Mouse (Mus musculus): ENCODE measurements around the gene Ankrd33. TPM values are rescaled to one million over a fixed set of nuclear protein-coding genes. Genes with fewer than 3 reads are reported as not detected.
A peak's percentile ranks its signal among the peaks of the same experiment; 100 is the strongest.

Gene Ankrd33
- not detected in 2 replicates for polyA plus RNA-seq (2015; fragmentation: Nextera tagmentation; extraction: Ambion mirVana)

DNA sequence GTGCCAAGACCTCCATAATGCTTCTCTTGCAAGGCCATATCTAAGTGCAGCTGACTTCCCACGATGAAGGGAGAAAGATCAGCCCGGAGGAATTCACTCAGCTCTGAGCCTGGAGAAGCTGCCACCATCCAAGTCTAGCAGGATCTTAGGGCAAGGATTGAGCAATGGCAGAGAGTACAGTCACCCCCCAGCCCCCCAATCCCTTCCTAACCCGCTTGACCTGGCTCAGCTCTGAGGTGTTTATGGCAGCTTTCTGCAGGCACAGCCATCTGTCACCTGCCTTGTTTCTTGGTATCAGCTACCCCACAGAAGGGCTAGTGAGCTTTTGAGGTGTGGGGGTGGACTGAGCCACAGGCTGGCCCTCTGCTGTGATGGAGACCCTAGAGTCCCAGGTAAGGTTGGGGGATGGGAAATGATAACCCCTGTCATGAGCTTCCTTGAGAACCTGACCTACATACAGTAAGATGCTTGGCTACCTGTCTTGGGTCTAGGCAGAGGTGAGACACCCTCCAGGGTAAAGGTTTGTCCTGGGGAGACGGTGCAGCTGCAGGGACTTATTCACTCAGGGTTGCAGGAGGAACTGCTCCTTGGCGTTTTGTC is at the start of gene Ankrd33:
Gene Ankrd33, plus strand, starts transcription at position 245 of the 600 bp plus-strand sequence.
- ATAC-seq (ENCODE audit: low FRiP score, low read depth): no peak
- H3K4me3 ChIP-seq: no peak within 1 kb of the TSS
- H3K9ac ChIP-seq: no peak within 1 kb of the TSS
- H3K9me3 ChIP-seq: peaks cover 5% of the 10 kb centered on the region; the same call in 1 of the 2 replicates
- H3K27ac ChIP-seq: no peak within 1 kb of the TSS
- H3K4me2 ChIP-seq (replicated peaks): no peak within 1 kb of the TSS
- WGBS: 70% methylated on average over 5 of the region's 5 CpGs
- H3K4me1 ChIP-seq: 0 out of 2 replicates have a peak, but pooled peaks cover 5% of the 10 kb centered on the region
- H3K36me3 ChIP-seq: no peaks in the 10 kb centered on the region
- 0 out of 2 replicates have a peak, but pooled peaks cover 3% of the 10 kb centered on the region for H3K27me3 ChIP-seq

DNA sequence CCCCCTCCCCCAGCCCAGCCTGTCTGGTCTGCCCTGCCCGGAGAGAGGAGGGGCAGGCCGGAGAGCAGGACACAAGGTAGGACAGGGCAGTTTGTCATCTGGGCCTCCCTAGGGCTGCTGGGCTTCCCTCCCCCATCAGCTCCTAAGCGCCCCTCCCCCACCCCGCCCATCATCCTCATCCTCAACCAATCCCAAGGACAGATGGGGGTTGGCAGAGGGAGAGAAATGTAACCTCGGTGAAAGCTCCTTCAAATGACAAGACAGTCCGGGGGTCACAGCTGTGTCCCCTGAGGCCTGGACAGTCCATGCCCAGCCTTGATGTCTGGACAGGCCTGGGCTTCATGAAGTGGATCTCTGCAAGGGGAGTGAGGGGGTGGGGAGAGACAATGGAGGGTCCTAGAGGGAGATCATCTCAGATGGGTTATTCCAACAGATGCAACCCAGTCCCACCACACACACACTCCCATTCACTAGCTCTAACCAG is 49.1 kb upstream of the Ankrd33 start:
- Histone ChIP-seq H3K36me3 (no peaks in the 10 kb centered on the region), H3K4me1 (peaks cover 75% of the 10 kb centered on the region), H3K27me3 (no peaks in the 10 kb centered on the region), H3K4me3 (no peak overlapping the region), H3K9me3 (no peaks in the 10 kb centered on the region), H3K9ac (no peak overlapping the region), H3K4me2 (replicated peaks) (no peak overlapping the region), H3K27ac (no peak overlapping the region)
- WGBS: 18% methylated on average over 6 of the region's 6 CpGs
- no peak for ATAC-seq (ENCODE audit: low FRiP score, low read depth)

DNA sequence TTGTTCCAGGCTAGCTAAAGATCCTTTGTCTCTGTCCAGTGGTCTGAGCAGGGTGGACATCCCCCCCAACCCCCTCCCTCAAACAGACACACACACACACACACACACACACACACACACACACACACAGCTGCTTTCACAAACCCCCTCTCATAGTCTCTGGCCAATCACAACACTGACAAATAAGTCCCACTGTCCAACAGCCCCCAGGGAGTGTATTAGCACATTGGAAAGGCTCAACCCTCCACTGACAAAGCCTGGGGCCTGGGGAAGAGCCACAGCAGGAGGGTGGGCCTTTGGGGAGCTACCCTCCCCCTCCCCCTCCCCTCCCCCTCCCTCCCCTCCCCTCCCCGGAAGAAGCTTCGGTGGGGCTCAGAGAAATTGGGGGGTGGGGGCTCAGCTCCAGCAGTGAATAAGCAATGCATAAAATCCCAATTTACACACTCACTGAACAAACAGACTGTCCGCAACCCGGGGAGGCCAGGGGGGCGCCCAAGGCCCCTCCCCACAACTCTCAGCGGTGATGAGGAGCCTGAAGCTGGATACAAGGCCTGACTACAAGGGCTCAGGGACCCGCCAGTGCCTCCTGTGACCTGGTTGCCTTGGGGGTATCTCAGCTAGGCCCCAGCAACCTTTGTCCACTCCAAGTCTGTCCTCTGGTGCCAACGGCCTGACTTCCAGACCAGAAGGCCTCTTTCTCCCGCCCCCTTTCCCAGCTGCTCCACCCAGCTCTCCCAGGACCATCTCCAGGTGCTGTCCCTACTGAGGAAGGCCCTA is 48.4 kb upstream of the Ankrd33 start:
- peak overlapping the region; percentile 10; the same call in 1 of the 2 replicates for H3K27ac ChIP-seq
- H3K4me1 ChIP-seq: peaks cover 76% of the 10 kb centered on the region
- 33% methylated on average over 7 of the region's 9 CpGs for WGBS
- no peak overlapping the region for H3K4me2 ChIP-seq (replicated peaks)
- no peak for ATAC-seq (ENCODE audit: low FRiP score, low read depth)
- H3K9me3 ChIP-seq: no peaks in the 10 kb centered on the region
- no peaks in the 10 kb centered on the region for H3K27me3 ChIP-seq
- H3K9ac ChIP-seq: no peak overlapping the region
- H3K36me3 ChIP-seq: no peaks in the 10 kb centered on the region
- no peak overlapping the region for H3K4me3 ChIP-seq

DNA sequence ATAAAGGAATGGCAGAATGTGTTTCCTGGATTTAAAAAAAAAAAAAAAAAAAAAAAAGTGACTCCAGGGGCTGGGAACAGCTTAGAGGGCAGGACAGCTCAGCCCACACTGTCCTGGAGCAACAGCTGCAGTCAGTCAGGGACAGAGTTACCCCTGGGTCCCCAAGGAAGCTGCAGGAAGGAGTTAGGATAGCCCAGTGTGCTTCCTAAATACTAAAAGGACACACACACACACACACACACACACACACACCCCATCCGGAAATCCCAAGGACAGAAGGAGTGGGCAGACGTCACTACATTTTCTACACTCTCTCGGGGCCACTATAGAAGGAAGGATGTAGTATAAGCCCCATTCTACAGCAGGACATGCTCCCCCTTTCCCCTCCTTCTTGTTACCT is 47.5 kb upstream of the Ankrd33 start:
- Histone ChIP-seq H3K4me1 (peaks cover 69% of the 10 kb centered on the region), H3K27me3 (no peaks in the 10 kb centered on the region), H3K36me3 (peaks cover 2% of the 10 kb centered on the region; the same call in 1 of the 2 replicates), H3K4me2 (replicated peaks) (no peak overlapping the region), H3K27ac (no peak overlapping the region), H3K9me3 (no peaks in the 10 kb centered on the region), H3K4me3 (no peak overlapping the region), H3K9ac (no peak overlapping the region)
- no peak for ATAC-seq (ENCODE audit: low FRiP score, low read depth)
- 55% methylated on average over 3 of the region's 3 CpGs for WGBS

DNA sequence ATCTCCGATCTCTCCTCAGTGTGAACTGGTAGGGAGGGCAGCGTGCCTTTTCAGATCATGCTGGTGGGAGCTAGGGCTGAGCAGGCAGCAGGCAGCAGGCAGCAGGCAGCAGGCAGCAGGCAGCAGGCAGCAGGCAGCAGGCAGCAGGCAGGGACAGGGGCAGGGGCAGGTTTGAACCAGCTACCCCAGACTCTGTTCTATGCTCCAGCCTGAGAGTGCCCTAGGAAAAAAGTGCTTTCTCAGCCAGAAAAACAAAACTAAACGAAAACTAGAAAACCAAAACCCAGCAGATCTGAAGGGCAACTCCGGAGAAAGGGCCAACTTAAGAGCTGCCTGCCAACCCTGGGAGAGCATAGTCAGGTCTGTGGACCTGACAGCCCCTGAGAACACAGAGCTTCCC is 46.9 kb upstream of the Ankrd33 start:
- peaks cover 69% of the 10 kb centered on the region for H3K4me1 ChIP-seq
- ATAC-seq (ENCODE audit: low FRiP score, low read depth): no peak
- H3K4me3 ChIP-seq: no peak overlapping the region
- H3K27ac ChIP-seq: no peak overlapping the region
- H3K9me3 ChIP-seq: no peaks in the 10 kb centered on the region
- WGBS: 67% methylated on average over 4 of the region's 4 CpGs
- H3K9ac ChIP-seq: no peak overlapping the region
- H3K27me3 ChIP-seq: no peaks in the 10 kb centered on the region
- peaks cover 8% of the 10 kb centered on the region; the same call in 1 of the 2 replicates for H3K36me3 ChIP-seq
- no peak overlapping the region for H3K4me2 ChIP-seq (replicated peaks)

DNA sequence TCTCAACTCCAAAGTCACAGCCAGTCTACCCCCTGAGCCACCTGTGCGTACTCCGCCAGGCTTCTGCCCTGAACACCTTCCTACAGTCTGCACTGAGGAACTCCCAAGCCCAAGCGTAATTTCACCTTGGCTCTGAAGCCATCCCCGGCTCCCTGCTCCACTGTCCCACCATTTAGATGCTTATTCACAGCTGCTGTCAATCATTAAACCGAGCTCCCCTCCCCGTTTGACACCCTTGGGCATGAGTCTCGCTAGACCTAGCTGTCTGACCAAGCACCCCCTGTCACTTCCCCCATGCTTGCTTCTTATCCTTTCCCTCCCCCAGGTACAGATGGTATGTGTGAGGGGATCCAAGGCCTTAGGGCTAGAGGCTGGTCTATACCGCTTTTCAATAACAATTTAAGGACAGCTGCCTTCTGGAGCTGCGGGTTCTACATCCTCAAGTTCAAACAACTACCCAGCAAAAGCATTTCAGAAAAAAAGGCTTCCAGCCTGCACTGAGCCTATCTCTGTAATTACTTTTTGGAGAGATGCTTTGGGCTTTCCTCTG is 45.8 kb upstream of the Ankrd33 start:
- Histone ChIP-seq H3K27ac (peak overlapping the region; percentile 64; the same call in 1 of the 2 replicates), H3K27me3 (no peaks in the 10 kb centered on the region), H3K4me2 (replicated peaks) (peak overlapping the region; percentile 12; the same call in 1 of the 2 replicates), H3K9me3 (no peaks in the 10 kb centered on the region), H3K4me1 (peaks cover 69% of the 10 kb centered on the region), H3K4me3 (no peak overlapping the region), H3K36me3 (peaks cover 8% of the 10 kb centered on the region; the same call in 1 of the 2 replicates), H3K9ac (no peak overlapping the region)
- 51% methylated on average over 9 of the region's 9 CpGs for WGBS
- ATAC-seq (ENCODE audit: low FRiP score, low read depth): no peak

DNA sequence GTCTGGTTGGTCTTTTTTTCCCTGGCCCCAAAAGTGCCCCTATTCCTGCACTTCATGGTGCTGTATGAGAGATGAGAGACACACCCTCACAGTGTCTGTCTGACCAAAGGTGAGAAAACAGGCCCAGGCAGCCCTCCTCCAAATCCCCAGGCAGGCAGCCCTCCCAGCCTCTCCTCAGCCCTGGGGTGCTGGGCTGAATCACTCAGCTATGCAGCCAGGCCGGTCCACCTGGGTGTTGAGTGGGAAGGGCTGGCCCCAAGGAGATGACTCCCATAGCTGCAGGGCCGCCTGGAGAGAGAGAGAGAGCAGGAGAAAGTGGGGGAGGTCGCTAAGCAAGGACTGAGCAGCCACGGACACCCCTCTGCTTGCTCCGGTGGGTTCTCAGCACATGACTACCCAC is 44.8 kb upstream of the Ankrd33 start:
- H3K27ac ChIP-seq: peak overlapping the region; percentile 64; the same call in 1 of the 2 replicates
- 30% methylated on average over 5 of the region's 5 CpGs for WGBS
- H3K4me3 ChIP-seq: no peak overlapping the region
- H3K27me3 ChIP-seq: no peaks in the 10 kb centered on the region
- no peaks in the 10 kb centered on the region for H3K9me3 ChIP-seq
- H3K36me3 ChIP-seq: peaks cover 8% of the 10 kb centered on the region; the same call in 1 of the 2 replicates
- H3K4me2 ChIP-seq (replicated peaks): no peak overlapping the region
- peaks cover 66% of the 10 kb centered on the region for H3K4me1 ChIP-seq
- ATAC-seq (ENCODE audit: low FRiP score, low read depth): no peak
- peak overlapping the region; percentile 43; the same call in 1 of the 2 replicates for H3K9ac ChIP-seq

DNA sequence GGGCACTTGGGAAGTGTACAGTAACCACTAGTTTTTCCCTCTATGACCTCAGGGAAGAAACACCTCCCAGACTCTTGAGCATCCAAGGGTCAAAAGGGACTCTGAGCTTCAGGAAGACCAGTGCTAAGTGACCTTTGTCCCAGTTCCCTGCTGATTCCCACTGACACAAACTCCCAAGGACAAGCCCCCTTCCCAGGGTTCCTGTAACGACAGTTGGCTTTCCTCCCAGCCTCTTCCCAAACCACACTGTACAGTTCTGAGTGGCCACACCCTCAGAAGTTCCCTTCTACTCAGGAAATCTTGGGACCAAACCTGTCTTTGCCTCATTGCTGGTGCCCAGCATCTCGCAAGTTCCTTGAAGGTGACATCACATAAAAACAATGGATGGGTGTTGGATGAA is 42.8 kb upstream of the Ankrd33 start:
- peaks cover 8% of the 10 kb centered on the region; the same call in 1 of the 2 replicates for H3K36me3 ChIP-seq
- ATAC-seq (ENCODE audit: low FRiP score, low read depth): no peak
- H3K4me3 ChIP-seq: no peak overlapping the region
- no peaks in the 10 kb centered on the region for H3K27me3 ChIP-seq
- no peak overlapping the region for H3K4me2 ChIP-seq (replicated peaks)
- no peak overlapping the region for H3K9ac ChIP-seq
- no peaks in the 10 kb centered on the region for H3K9me3 ChIP-seq
- 61% methylated on average over 2 of the region's 2 CpGs for WGBS
- H3K27ac ChIP-seq: no peak overlapping the region
- H3K4me1 ChIP-seq: peaks cover 68% of the 10 kb centered on the region

DNA sequence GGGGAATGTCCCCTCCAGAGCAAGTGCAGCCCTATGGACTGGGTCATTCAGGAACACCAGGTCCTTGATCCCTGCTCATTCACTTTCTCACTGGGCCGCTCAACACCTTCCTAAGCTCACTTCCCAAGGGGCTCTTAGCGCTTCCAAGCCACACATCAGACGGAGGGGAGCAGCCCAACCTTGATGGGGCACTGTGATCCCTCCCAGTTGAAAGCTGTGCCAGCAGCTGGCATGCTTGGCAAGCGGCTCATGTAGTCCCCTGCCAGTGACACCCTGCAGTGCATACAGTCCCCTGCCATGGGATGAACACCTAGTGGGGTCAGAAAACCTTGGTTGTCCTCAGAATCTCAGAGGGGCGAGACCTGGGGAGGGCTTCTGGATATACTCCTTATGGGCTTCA is 41.5 kb upstream of the Ankrd33 start:
- whole genome bisulfite sequencing: 71% methylated on average over 5 of the region's 5 CpGs
- no peak overlapping the region for H3K4me2 ChIP-seq (replicated peaks)
- peaks cover 8% of the 10 kb centered on the region; the same call in 1 of the 2 replicates for H3K36me3 ChIP-seq
- no peak for ATAC-seq (ENCODE audit: low FRiP score, low read depth)
- peaks cover 62% of the 10 kb centered on the region for H3K4me1 ChIP-seq
- H3K27me3 ChIP-seq: no peaks in the 10 kb centered on the region
- no peak overlapping the region for H3K27ac ChIP-seq
- H3K9me3 ChIP-seq: no peaks in the 10 kb centered on the region
- H3K9ac ChIP-seq: no peak overlapping the region
- H3K4me3 ChIP-seq: no peak overlapping the region

DNA sequence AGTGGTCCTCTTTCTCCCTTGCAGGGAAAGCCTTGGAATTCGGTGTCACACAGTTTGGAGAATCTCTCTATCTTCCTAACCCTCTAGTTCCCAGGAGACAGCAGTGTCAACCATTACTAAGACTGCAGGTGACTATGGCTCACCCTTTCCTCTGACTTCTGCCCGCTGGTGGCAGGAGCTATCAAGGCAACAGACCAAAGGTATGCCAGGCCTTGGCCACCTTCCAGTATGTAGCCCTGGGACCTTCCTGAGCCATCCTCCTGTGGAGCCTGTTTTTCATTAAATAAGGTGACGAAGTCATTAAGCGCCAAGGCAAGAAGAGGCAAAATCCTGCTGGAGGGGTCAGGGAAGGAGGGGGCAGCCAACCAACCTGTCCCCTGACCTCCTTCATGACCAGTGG is 40.4 kb upstream of the Ankrd33 start:
- WGBS: 42% methylated on average over 4 of the region's 4 CpGs
- H3K4me3 ChIP-seq: no peak overlapping the region
- H3K9ac ChIP-seq: no peak overlapping the region
- no peak for ATAC-seq (ENCODE audit: low FRiP score, low read depth)
- H3K4me2 ChIP-seq (replicated peaks): peak overlapping the region; percentile 86
- no peaks in the 10 kb centered on the region for H3K9me3 ChIP-seq
- H3K4me1 ChIP-seq: peaks cover 54% of the 10 kb centered on the region
- no peak overlapping the region for H3K27ac ChIP-seq
- peaks cover 8% of the 10 kb centered on the region; the same call in 1 of the 2 replicates for H3K36me3 ChIP-seq
- H3K27me3 ChIP-seq: no peaks in the 10 kb centered on the region

DNA sequence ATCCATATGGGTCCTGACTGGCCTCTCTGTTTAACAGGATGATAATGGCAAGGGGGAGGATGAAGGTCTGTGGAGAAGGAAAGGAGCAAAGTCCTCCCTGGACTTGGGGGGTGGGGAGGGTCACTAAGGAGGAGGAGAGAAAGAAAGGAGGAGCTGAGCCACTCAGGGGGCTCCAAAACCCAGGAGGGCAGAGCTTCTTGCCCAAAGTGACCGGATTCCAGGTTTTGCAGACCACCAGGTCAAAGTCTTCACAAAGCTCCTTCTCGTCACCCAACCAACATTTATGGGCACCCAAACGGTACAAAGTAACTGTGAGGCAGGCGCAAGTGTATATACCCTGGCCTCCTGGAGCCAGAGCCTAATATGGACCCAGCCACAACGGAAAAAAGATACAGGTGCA is 39.9 kb upstream of the Ankrd33 start:
- no peak for ATAC-seq (ENCODE audit: low FRiP score, low read depth)
- Histone ChIP-seq H3K4me1 (peaks cover 51% of the 10 kb centered on the region), H3K9me3 (no peaks in the 10 kb centered on the region), H3K27ac (no peak overlapping the region), H3K27me3 (no peaks in the 10 kb centered on the region), H3K4me3 (peak overlapping the region; percentile 85), H3K4me2 (replicated peaks) (peak overlapping the region; percentile 86), H3K9ac (no peak overlapping the region), H3K36me3 (peaks cover 8% of the 10 kb centered on the region; the same call in 1 of the 2 replicates)
- WGBS: 19% methylated on average over 5 of the region's 5 CpGs
